Mouse (Mus musculus): Measurements from ENCODE around the gene Tatdn3. TPM values are rescaled to one million over a fixed set of nuclear protein-coding genes. Genes with fewer than 3 reads are reported as not detected.

Tatdn3 gene
- total RNA-seq, 2 experiments from 2014 or later: 38.4 to 48.7 TPM

DNA sequence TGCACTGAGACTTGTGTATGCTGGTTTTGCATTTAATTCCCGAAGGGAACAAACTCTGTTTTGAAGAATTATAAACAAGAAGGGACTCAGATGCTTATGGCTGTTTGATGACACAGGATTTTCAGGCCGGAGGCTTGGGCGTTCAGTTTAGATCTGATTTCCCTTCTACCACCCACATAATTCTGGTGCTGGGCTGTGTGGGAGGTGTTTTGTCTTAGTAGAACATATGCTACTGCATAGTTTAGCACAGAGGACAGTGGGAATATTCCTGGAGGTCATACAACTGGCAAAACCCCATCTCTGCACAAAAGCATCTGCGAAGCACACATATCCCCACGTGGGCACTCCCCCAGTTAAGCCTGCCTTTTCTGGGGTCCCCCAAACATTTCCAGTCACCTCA is 30.8 kb upstream of the Tatdn3 start:
- peak in 1 of 2 experiments; percentile 29 for DNase-seq (ENCODE audit: low spot score in 2 of 2)
- no peak for TF ChIP-seq CTCF (conservative IDR thresholded peaks at IDR 0.05)
- Histone ChIP-seq H3K4me3 (no peak overlapping the region), H3K27ac (no peak overlapping the region)

DNA sequence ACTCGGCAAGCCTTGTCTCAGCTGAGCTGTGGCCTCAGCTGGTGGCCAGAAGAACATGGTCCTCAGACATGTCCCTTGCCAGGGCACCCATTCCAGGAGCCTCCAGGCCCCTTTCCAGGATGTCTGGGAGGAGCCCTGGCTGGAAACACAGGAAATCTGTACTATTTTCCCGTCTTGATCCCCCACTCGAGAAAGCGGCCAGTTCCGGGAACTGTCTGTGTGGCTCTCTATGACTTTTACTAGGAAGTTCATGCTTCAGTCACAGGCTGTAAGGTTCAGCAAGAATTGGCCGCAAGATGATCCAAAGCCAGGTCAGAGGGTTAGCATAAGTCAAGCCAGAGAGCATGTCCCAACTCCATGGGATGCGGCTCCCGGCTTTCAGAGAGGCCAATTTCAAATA is 29.3 kb upstream of the Tatdn3 start:
- no peak for TF ChIP-seq CTCF (conservative IDR thresholded peaks at IDR 0.05)
- no peak overlapping the region for H3K27ac ChIP-seq
- no peak for DNase-seq (ENCODE audit: low spot score in 2 of 2)
- no peak overlapping the region for H3K4me3 ChIP-seq

DNA sequence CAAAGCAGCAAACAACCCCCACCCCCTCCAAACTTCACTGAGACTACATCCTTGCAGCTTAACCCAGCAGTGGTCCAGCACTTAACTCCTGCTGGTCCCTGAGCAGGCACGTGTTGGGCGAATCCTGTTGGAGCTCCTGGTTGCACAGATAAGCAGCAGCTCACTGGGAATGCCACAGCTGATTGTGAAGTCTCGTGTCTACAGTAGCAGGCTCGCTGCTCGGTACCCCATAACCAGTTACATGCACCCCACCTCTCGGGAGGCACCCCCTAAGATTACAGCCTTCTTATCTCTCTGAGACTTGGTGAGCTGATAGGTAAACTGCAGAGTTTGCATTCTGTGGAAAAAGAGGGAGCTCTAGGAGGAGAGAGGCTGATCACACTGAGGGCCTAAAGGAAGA is 26.6 kb upstream of the Tatdn3 start:
- TF ChIP-seq CTCF (conservative IDR thresholded peaks at IDR 0.05): no peak
- DNase-seq (ENCODE audit: low spot score in 2 of 2): no peak
- Histone ChIP-seq H3K27ac (no peak overlapping the region), H3K4me3 (no peak overlapping the region)

DNA sequence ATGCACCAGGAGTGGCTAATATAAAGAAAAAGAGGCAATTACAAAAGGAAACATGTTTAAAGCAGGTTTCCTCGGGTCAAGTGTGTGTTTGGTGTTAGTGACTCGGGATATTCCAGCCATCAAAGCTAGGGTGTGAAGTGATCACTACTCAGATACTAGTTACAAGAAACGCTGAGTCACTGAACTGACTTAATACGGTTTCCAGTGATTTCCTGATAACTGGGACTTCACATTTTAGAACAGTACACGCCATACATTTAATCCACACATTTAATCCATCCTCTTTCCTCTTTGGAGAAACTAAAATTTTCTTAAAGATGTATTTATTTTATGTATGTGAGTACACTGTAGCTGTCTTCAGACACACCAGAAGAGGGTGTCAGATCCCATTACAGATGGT is 25.2 kb upstream of the Tatdn3 start:
- TF ChIP-seq CTCF (conservative IDR thresholded peaks at IDR 0.05): no peak
- DNase-seq (ENCODE audit: low spot score in 2 of 2): no peak
- Histone ChIP-seq H3K4me3 (no peak overlapping the region), H3K27ac (no peak overlapping the region)

DNA sequence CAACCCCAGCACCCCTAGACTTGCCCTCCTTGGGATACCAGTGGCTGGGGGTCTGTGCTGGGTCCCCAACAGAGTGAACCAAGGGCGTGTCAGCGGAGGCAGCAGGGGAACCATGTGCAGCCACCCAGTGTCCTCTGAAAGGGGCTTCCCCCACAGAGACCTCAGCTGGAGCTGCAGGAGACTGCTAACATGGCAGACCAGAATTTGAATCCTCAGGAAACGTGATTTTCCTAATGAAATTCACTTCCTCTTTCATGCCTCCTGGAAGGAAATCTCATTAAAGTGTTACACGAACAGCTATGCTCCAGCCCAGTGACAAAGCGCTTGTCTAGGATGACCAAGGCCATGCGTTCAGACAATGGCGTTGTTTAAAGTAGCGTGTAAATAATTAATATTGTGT is 24.2 kb upstream of the Tatdn3 start:
- Histone ChIP-seq H3K27ac (no peak overlapping the region), H3K4me3 (no peak overlapping the region)
- DNase-seq (ENCODE audit: low spot score in 2 of 2): no peak
- TF ChIP-seq CTCF (conservative IDR thresholded peaks at IDR 0.05): no peak

DNA sequence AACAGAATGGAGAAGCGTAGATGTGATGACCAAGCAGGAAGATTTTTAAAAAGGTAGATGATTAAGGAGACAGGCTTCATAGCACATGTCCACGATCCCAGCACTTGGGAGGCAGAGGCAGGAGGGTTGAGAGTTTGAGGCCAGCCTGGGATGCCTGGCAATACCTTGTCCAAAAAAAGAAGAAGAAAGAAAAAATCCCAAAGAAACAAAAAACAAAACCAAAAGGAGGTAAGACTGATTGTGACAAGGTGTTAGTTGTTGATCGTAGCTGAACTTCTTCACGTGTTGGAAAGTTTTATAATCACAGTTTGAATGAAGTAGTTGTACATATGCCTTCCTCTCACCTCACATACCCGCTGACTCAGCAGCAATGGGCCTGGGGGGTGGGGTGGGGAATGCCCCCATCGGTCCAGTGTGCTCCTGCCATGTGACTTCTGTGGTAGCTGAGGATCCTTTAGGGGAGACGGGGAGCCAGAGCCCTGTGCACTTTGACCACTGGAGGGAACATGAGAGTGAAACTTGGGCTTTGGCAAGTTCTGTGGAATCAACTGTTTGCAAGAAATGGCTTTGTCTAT is 23.7 kb upstream of the Tatdn3 start:
- TF ChIP-seq CTCF (conservative IDR thresholded peaks at IDR 0.05): no peak
- H3K27ac ChIP-seq: no peak overlapping the region
- no peak overlapping the region for H3K4me3 ChIP-seq
- no peak for DNase-seq (ENCODE audit: low spot score in 2 of 2)

DNA sequence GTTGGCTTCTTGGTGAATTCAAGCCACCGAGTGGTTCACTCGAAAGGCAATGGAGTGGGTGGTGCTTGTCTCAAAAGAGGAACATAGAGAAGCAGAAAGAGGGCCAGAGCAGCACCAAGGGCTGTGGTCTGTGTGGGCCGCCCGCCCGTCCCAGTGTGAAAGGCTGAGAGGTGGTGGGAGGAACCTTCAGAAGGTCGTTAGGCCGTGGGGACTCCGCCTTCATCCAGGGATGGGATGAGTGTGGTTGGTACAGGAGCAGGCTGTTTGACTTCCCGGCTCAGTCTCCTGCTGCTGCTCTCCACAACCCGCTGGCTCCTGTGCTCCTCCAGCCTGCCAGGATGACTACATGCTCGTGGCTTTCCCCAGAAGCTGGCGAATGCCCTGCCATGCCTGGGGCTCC is 22.9 kb upstream of the Tatdn3 start:
- no peak for DNase-seq (ENCODE audit: low spot score in 2 of 2)
- Histone ChIP-seq H3K27ac (no peak overlapping the region), H3K4me3 (no peak overlapping the region)
- no peak for TF ChIP-seq CTCF (conservative IDR thresholded peaks at IDR 0.05)

DNA sequence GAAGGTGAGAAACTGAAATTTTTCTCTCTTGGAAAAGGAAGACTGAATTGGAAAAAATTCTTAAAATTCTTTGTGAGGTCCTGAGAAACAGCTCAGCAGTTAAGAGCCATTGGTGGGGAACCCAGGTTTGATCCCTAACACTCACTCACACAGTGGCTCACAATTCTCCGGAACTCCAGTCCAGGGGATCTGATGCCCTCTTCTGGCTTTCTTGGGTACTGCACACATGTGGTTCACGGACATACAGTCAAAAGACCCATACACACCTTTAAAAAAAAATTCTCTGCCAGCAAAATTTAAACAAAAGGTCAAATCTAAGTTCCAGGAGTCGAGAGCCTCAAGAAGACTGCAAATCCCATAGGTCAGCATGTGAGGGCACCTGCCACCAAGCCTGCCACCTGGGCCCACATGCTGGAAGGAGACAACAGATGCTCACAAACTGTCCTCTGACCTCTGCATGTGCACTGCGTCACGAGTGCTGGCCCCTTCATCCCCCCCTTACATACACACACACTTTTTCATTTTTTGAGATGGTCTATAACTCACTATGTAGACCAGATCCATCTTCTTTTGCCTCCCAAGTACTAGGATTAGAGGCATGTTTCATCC is 22.3 kb upstream of the Tatdn3 start:
- peak in 1 of 2 experiments; percentile 53 for DNase-seq (ENCODE audit: low spot score in 2 of 2)
- no peak overlapping the region for H3K27ac ChIP-seq
- H3K4me3 ChIP-seq: no peak overlapping the region
- peak; percentile 80 for TF ChIP-seq CTCF (conservative IDR thresholded peaks at IDR 0.05)

DNA sequence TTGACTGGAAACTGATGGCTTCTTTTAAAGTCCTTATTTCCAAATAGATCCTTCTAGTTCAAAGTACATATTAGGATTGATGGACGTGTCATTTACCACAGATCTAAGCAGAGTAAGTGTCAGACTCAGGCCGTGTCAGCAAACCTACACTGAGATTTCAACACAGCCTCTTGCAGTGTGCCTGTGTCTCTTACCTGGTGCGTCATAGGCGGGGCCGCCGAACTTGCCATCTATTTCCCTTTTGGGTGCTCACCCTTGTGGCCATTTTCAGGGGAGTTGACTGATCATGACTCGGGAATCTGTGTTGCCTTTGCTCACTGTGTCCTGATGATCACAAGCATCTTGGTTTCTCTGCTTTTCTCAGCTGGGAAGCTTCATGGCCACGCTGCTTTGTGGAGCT is 20.5 kb upstream of the Tatdn3 start:
- no peak for DNase-seq (ENCODE audit: low spot score in 2 of 2)

DNA sequence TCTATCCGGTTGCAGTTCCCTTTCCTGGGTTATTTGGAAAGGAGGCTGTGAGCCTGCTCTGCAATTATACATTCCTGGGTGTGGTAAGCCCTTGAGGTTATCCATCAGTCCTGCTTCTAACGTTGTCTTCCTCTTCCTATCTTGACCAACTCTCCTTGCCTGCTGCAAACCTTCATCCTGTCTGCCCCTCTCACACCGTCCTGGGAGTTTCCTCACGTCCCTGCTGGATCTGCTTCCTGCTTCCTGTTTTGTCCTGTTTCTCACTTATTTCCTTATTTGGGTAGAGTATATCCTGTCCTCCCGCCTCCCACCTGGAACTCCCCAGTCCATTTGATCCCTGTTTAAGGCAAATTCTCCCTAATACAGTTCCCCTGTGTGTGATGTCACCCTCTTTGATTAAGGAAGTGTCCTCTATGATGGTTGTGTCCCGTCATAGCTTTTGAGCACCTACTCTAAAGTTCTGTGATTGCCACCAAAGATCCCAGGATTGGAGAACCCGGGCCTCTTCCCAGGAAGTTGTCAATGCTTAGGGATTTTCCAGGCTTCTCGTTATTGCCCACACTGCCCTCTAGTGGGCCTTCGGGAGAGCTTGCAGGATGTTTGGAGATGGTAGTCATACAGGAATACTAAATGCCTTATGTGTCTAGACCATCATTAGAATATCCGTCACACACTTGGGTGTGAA is 12.6 kb upstream of the Tatdn3 start:
- DNase-seq (ENCODE audit: low spot score in 2 of 2): peak; percentile 58 to 60
- no peak overlapping the region for H3K4me3 ChIP-seq
- peak; percentile 94 for TF ChIP-seq CTCF (conservative IDR thresholded peaks at IDR 0.05)

More for the DNA sequence above, 20.5 kb upstream of the Tatdn3 start:
- H3K4me3 ChIP-seq: no peak overlapping the region
- TF ChIP-seq CTCF (conservative IDR thresholded peaks at IDR 0.05): no peak
- H3K27ac ChIP-seq: no peak overlapping the region

DNA sequence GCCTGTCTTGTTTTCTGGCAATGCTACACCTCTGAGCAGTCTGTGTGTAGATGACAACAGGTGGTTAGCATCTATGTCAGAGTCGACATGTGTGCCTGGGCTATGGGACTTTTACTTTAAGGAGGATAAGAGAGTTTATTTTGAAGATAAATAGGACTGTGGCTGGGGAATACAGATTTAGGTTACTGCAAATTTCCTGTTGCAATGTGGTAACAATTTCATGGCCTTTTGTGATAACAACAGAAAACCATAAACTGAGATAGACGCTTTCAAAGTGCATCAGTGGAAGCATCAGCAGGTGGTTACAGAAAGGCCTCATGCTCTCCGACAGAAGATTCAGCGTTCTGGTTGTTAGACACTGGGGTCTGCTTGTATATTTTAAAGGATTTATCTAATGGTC is 10.8 kb upstream of the Tatdn3 start:
- H3K27ac ChIP-seq: peak overlapping the region; percentile 14; the same call in 1 of the 2 replicates
- no peak overlapping the region for H3K4me3 ChIP-seq
- DNase-seq (ENCODE audit: low spot score in 2 of 2): no peak
- TF ChIP-seq CTCF (conservative IDR thresholded peaks at IDR 0.05): no peak

More for the DNA sequence above, 12.6 kb upstream of the Tatdn3 start:
- no peak overlapping the region for H3K27ac ChIP-seq

DNA sequence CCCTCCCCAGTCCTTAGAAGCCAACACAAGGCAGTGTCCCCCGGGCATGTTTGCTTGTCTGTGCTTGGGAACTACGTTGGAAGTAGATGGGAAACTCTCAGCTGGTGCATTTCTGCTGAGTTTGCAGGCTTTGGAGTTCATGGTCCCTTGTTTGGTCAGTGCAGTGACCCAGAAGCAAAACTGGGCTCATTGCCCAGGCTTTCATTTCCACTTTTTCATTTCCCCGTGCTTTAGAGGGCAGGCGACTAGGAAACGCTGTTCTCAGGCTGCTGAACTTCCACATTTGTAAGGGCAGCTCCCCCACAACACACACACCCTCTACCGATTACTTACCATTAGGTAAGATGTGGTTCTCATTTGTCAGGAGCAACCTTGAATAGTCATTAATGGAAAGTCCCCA is 10.3 kb upstream of the Tatdn3 start:
- Histone ChIP-seq H3K4me3 (no peak overlapping the region), H3K27ac (peak overlapping the region; percentile 46; the same call in 1 of the 2 replicates)
- TF ChIP-seq CTCF (conservative IDR thresholded peaks at IDR 0.05): no peak
- DNase-seq (ENCODE audit: low spot score in 2 of 2): peak in 1 of 2 experiments; percentile 42

DNA sequence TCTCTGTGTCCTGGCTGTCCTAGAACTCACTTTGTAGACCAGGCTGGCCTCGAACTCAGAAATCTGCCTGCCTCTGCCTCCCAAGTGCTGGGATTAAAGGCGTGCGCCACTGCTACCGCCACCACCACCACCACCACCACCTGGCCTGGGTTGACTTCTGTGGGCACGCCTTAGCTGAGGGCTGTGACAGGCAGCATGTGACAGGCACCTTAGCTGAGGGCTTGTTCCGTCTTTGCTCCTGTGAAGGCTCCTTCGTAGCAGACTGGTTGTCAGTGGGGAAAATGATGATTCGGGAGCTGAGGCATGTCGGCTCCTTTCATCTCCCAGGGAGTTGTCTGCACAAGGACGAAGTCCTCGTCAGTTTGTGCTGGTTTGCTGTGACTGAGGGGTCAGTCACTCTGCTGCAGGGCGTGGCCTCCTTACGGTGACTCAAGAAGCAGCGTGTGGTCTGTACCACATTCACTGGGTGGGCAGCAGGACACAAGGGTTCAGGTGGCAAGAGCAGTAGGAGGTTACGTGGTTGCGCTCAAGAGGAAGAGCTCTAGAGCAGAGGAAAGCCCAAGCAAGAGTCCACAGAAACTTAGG is 9.7 kb upstream of the Tatdn3 start:
- Histone ChIP-seq H3K27ac (peak overlapping the region; percentile 46; the same call in 1 of the 2 replicates), H3K4me3 (no peak overlapping the region)
- no peak for TF ChIP-seq CTCF (conservative IDR thresholded peaks at IDR 0.05)

More for the DNA sequence above, 9.7 kb upstream of the Tatdn3 start:
- no peak for DNase-seq (ENCODE audit: low spot score in 2 of 2)
